Comparison of ENCODE assay signal across 12 mouse cellular contexts in the genomic region with DNA sequence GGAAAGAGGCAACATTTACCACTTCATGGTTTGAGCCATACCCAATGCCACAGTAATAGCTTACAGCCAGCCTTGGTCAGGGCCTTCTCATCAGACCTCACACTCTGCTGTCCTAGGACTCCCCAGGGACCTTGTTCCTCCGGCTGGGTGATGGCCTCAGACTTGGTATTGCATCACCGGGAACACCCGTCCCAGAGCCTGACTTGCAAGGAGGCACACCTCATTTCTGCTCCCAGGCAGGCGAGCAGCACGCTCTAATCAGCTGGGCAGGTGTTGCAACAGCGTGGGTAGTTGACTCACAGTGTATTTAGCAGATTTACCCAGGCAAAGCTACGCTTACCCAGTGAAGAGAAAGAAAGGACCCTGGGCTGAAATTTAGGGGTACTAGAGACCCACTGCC. TPM values are rescaled to one million over a fixed set of nuclear protein-coding genes. Genes with fewer than 3 reads are reported as not detected.
A peak's percentile ranks its signal among the peaks of the same experiment; 100 is the strongest.
DNase-seq lines count a peak whose midpoint lies in the region; ATAC-seq and TF ChIP-seq lines count a peak whose summit lies in the region.
"Had no signal": no experiment of that assay in that cellular context is flagged by ENCODE, and none has a peak within 500 bp of the region (broad histone marks: within the 10 kb centered on the region; RNA-seq: fewer than 3 reads in every experiment).

No protein-coding gene starts in this region.

- WGBS in kidney, adult 2 months, result 82% methylated on average over 7 of the region's 7 CpGs
- 82% methylated on average over 7 of the region's 7 CpGs for WGBS in kidney, embryonic 15.5 days

- H3K27ac ChIP-seq in kidney, adult 2 months (ENCODE audit: insufficient read depth, low read depth, low read length), result no peak overlapping the region
- H3K27ac ChIP-seq in kidney, embryonic 15.5 days, result no peak overlapping the region
- H3K27ac ChIP-seq: hindbrain, postnatal 0 days; left cerebral cortex, adult 2 months had no signal

- no peaks in the 10 kb centered on the region for H3K27me3 ChIP-seq in C2C12 (ENCODE audit: control insufficient read depth, insufficient read depth, insufficient read length)
- no peaks in the 10 kb centered on the region for H3K27me3 ChIP-seq in kidney, adult 2 months (replicated peaks; ENCODE audit: control insufficient read depth, insufficient read depth, low read length)
- no peaks in the 10 kb centered on the region for H3K27me3 ChIP-seq in kidney, embryonic 15.5 days

- no peak for TF ChIP-seq POLR2A in kidney, adult 2 months (IDR thresholded peaks at IDR 0.05; ENCODE audit: low read depth, low read length)

- no peaks in the 10 kb centered on the region for H3K9me3 ChIP-seq in kidney, embryonic 15.5 days (replicated peaks)

- H3K79me3 ChIP-seq in C2C12 (ENCODE audit: low read depth), result peaks cover 100% of the 10 kb centered on the region

- peaks cover 76% of the 10 kb centered on the region for H3K36me3 ChIP-seq in C2C12 (ENCODE audit: control insufficient read depth, insufficient read depth)
- no peaks in the 10 kb centered on the region for H3K36me3 ChIP-seq in kidney, adult 2 months (ENCODE audit: control insufficient read depth, insufficient read depth, low read length)
- no peaks in the 10 kb centered on the region for H3K36me3 ChIP-seq in kidney, embryonic 15.5 days

- ATAC-seq in kidney, embryonic 15.5 days (replicated peaks; ENCODE audit: low FRiP score), result no peak
- ATAC-seq: hindbrain, postnatal 0 days; midbrain, embryonic 16.5 days had no signal

- no peak overlapping the region for H3ac ChIP-seq in C2C12 (ENCODE audit: control insufficient read depth, insufficient read length, low read depth)

- H3K9ac ChIP-seq in kidney, embryonic 15.5 days, result no peak overlapping the region

- peaks cover 100% of the 10 kb centered on the region for H3K79me2 ChIP-seq in C2C12 (ENCODE audit: control insufficient read depth, insufficient read depth)

- TF ChIP-seq CTCF in C2C12 (IDR thresholded peaks at IDR 0.05; ENCODE audit: control insufficient read depth, insufficient read depth, insufficient read length), result no peak
- TF ChIP-seq CTCF in kidney, adult 2 months (conservative IDR thresholded peaks at IDR 0.05; ENCODE audit: insufficient read depth, insufficient read length, low read depth, low read length), result no peak

- no peak overlapping the region for H3K4me3 ChIP-seq in C2C12 (ENCODE audit: insufficient read depth, poor library complexity, severe bottlenecking)
- H3K4me3 ChIP-seq in kidney, adult 2 months (ENCODE audit: insufficient read depth, low read depth, low read length), result no peak overlapping the region
- H3K4me3 ChIP-seq in kidney, embryonic 15.5 days (replicated peaks), result no peak overlapping the region
- H3K4me3 ChIP-seq: left cerebral cortex, adult 2 months had no signal

- peak; percentile 12 for DNase-seq in cerebellum, adult 11-12 months
- DNase-seq in cerebellum, postnatal 36 days, result no peak
- DNase-seq in gonadal fat pad, adult 2 months (ENCODE audit: low read depth), result peak; percentile 79
- DNase-seq in lung, postnatal 14 days, result peak; percentile 23
- DNase-seq in kidney, adult 2 months, result no peak
- no peak for DNase-seq in right cerebral cortex, adult 2 months (ENCODE audit: low spot score in 2 of 2)
- DNase-seq: B cell, adult 2 months had no signal

- no peak overlapping the region for H3K4me2 ChIP-seq in kidney, embryonic 15.5 days

- no peaks in the 10 kb centered on the region for H3K4me1 ChIP-seq in kidney, adult 2 months (ENCODE audit: control insufficient read depth, insufficient read depth, low read length)
- H3K4me1 ChIP-seq in kidney, embryonic 15.5 days, result peaks cover 13% of the 10 kb centered on the region; the same call in 1 of the 2 replicates

TF ChIP-seq in C2C12, 6 proteins besides CTCF, POLR2A, EP300 and RAD21:
- TF ChIP-seq CEBPB (IDR thresholded peaks at IDR 0.05; ENCODE audit: low read depth) (peak; percentile 83), MAX (IDR thresholded peaks at IDR 0.05) (no peak)

RNA-seq across cellular contexts. Expression of a gene that starts 11.2 kb away (rescaled TPM):
- polyA plus RNA-seq in C2C12 (2012; fragmentation: generic; extraction: Trizol), result 292 TPM
- 37.1 and 57.5 TPM in 2 replicates for polyA plus RNA-seq in gonadal fat pad, adult 2 months (2012; rRNA removed)
- polyA plus RNA-seq in kidney, adult 2 months (2012; rRNA removed), result 17.4 and 18.6 TPM in 2 replicates
- polyA plus RNA-seq in kidney, embryonic 15.5 days (2015; fragmentation: Nextera tagmentation; extraction: Ambion mirVana), result 8.8 and 10.5 TPM in 2 replicates

Comparison
In these comparisons a context has a peak if more than half of its experiments do, and no peak if none do; other contexts are left out.
1. DNase-seq: peak in cerebellum, adult 11-12 months (single experiment), gonadal fat pad, adult 2 months (single experiment) and lung, postnatal 14 days (single experiment); none in cerebellum, postnatal 36 days (0 of 2), kidney, adult 2 months (single experiment) and right cerebral cortex, adult 2 months (0 of 2).